Mouse (Mus musculus) embryonic facial prominence, embryonic 12.5 days (tissue): ENCODE results near the gene Cacng5. TPM values are rescaled to one million over a fixed set of nuclear protein-coding genes. Genes with fewer than 3 reads are reported as not detected.

Experiments
- ATAC-seq: fragments of 200-750 bp; cut with Nextera tagmentation; 2 replicates; pipeline ENCODE4 v1.8.0; 2017; ENCODE audit not compliant: insufficient number of reproducible peaks, insufficient read depth, low FRiP score, low TSS enrichment
- H3K27ac ChIP-seq: fragments of 300-500 bp; sonication (generic); 2 replicates; pipeline ENCODE4 v1.5.1; 2016; ENCODE audit warnings: mild to moderate bottlenecking
- H3K27me3 ChIP-seq: fragments of 300-500 bp; sonication (generic); 2 replicates; pipeline ENCODE4 v1.6.1; 2016; ENCODE audit warnings: mild to moderate bottlenecking, moderate library complexity
- H3K36me3 ChIP-seq: fragments of 300-500 bp; sonication (generic); 2 replicates; pipeline ENCODE4 v1.6.1; 2016; ENCODE audit warnings: mild to moderate bottlenecking
- H3K4me1 ChIP-seq: fragments of 300-500 bp; sonication (generic); 2 replicates; pipeline ENCODE4 v1.6.1; 2016
- H3K4me2 ChIP-seq: fragments of 300-500 bp; sonication (generic); replicated peaks from 2 replicates; pipeline ENCODE4 v1.6.1; 2016; ENCODE audit warnings: mild to moderate bottlenecking, moderate library complexity
- H3K4me3 ChIP-seq: fragments of 300-500 bp; sonication (generic); 2 replicates; pipeline ENCODE4 v1.5.1; 2016; ENCODE audit warnings: mild to moderate bottlenecking
- H3K9ac ChIP-seq: fragments of 300-500 bp; sonication (generic); 2 replicates; pipeline ENCODE4 v1.6.1; 2016; ENCODE audit warnings: mild to moderate bottlenecking, moderate library complexity
- H3K9me3 ChIP-seq: fragments of 300-500 bp; sonication (generic); 2 replicates; pipeline ENCODE4 v1.6.1; 2016; ENCODE audit warnings: mild to moderate bottlenecking, moderate library complexity
- WGBS: fragments of 180-500 bp; shearing (Covaris S2); methylation state at CpG from one replicate; pipeline ENCODE4 v1.1.7; 2016; 5-methylcytosine and 5-hydroxymethylcytosine counted together
- polyA plus RNA-seq: library from polyadenylated mRNA; unstranded; fragments of >200 nt; fragmentation: Nextera tagmentation; extraction: Ambion mirVana; gene quantifications from 2 replicates; pipeline ENCODE4 v1.2.1, GENCODE M21; 2016

The Cacng5 gene
- 0.64 and 0.65 TPM in 2 replicates for polyA plus RNA-seq

DNA sequence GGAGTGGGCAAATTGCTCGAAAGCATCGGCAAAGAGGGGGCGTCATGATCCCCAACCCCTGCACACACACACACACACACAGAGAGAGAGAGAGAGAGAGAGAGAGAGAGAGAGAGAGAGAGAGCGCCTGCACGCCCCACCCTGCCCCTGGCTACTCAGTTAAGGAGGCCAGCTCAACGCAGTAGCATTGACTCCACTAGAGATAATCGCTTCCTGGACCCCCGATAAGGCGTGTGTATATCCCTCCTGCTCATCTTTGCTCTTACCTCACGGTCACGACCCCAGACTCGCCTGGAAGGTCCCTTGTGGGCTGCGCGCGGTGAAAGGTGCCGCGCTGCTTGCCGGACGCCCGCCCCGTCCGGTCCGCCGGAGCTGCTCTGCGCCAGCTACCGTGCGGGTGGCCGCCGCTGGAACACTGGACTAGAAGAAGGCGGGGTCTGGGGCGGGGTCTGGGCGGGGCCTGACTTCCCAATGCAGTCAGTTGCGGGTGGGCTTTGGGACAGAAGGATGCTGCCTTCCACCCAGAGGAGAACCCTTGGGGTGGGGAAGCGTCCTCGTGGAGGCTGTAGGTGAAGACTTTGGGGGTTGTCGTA is at the start of gene Cacng5:
TSS of gene Cacng5 (minus strand) at position 422 of the 593 bp plus-strand sequence.
- ATAC-seq = no peak; the same call in 1 of the 2 replicates
- Histone ChIP-seq H3K4me3 (peak within 1 kb of the TSS; percentile 36), H3K4me1 (0 out of 2 replicates have a peak, but pooled peaks cover 5% of the 10 kb centered on the region), H3K36me3 (no peaks in the 10 kb centered on the region), H3K9ac (0 out of 2 replicates have a peak within 1 kb of the TSS, but pooled peaks have one; percentile 19), H3K4me2 (peak within 1 kb of the TSS; percentile 56), H3K27ac (no peak within 1 kb of the TSS), H3K27me3 (peaks cover 28% of the 10 kb centered on the region), H3K9me3 (peaks cover under 1% of the 10 kb centered on the region; the same call in 1 of the 2 replicates)
- 4% methylated on average over 36 of the region's 36 CpGs for WGBS

DNA sequence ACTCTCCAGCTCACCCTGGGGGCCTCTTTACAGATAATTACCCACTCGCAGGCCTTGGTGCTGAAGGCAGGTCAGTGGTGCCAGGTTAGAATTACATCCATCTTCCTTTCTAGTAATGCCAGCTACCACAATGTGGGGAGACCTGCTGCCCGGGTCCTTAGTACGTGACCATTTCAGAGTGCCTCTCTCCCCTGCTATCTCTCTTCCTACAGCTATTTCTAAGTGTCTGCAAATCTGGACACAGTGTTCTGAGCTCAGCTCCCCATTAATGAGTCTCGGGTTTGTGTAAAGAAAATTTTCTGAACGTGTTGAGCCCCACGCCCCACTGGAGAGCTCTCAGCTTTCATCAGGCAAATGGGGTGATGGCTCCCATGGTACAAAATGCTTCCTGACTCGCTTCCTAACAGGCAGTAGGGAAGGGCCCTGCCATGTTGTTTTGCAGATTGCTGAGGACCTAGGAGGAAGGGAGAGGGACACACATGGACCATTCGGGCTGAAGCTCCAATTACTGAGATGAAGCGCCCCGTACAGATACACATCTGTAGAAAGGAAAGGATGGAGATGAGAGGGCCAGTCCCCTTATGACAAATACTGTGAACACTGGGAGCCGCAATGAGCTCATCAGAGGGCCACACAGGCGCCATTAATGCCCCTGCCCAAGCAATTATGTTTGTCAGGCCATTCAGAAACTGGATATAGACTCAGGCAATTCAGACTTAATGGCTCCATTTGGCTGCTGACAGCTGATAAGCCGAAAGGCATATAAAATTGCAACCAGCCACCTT is 42.9 kb upstream of the Cacng5 start:
- ATAC-seq = no peak
- Histone ChIP-seq H3K4me3 (no peak overlapping the region), H3K4me2 (no peak overlapping the region), H3K27ac (no peak overlapping the region), H3K9me3 (0 out of 2 replicates have a peak, but pooled peaks cover 3% of the 10 kb centered on the region), H3K4me1 (no peaks in the 10 kb centered on the region), H3K27me3 (no peaks in the 10 kb centered on the region), H3K36me3 (0 out of 2 replicates have a peak, but pooled peaks cover 4% of the 10 kb centered on the region), H3K9ac (no peak overlapping the region)
- 68% methylated on average over 13 of the region's 13 CpGs for WGBS

DNA sequence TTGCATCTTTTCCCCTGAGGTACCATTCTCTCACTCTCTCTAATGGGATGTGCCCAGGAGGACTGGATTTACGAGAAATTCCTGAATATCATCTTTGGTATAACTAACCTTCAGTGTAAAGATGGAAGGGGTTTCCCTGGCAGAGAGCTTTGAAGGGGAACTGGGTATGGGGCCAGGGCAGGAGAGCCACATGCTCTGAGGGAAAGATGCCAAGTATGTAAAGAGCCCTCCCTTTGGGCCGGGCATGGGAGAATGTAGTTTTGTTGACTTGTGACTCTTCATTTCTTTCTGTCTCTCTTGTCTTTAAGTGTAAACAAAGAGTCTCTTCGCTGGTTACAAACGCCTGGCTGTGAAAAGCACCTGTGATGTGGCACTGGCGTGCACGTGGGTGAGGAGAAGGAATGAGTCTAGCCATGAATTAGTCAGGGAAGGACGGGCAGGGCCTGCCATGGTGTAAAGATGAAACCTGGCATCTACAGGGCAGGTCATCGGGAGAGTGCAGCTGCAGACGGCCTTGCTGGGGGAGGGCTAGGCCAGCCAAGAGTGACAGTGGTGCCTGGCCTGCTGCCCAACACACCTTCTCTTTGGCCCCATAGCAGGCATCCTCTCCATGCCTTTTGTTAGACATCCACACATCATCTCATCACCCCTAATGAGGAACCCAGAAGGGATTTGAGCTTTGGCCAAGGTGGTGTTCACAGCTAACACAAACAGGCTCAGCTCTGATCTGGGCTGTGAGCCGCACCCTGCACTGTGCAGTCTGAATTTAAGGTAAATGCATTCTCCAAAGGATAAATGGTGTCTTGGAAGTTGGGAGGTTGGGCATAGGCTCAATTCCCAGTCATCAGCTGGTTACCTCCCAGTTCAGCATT is 40.6 kb upstream of the Cacng5 start:
- 88% methylated on average over 10 of the region's 10 CpGs for WGBS
- Histone ChIP-seq H3K4me2 (no peak overlapping the region), H3K27me3 (no peaks in the 10 kb centered on the region), H3K9ac (no peak overlapping the region), H3K9me3 (0 out of 2 replicates have a peak, but pooled peaks cover 3% of the 10 kb centered on the region), H3K27ac (no peak overlapping the region), H3K4me1 (no peaks in the 10 kb centered on the region), H3K36me3 (0 out of 2 replicates have a peak, but pooled peaks cover 4% of the 10 kb centered on the region), H3K4me3 (no peak overlapping the region)
- no peak for ATAC-seq

DNA sequence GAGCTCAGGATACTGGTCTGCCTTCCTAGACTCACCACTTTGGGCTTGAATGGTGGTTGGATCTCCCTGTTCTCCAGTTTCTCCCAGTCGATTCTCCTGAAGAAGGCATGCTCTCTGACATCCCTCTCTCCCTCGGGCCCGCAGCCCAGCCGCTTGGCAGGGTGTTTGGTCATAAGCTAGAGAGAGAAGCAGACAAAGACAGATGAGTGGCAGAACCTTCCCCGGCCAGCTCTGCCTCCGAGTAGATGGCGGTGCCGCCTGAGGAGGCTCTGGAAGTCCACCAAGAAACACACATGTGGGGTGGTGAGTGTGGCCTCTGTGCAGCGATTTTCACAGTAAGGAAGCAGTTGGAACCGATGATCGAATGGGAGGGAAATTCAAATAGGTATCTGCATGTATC is 36.6 kb upstream of the Cacng5 start:
- no peaks in the 10 kb centered on the region for H3K27me3 ChIP-seq
- no peaks in the 10 kb centered on the region for H3K4me1 ChIP-seq
- no peak overlapping the region for H3K27ac ChIP-seq
- WGBS = 90% methylated on average over 11 of the region's 11 CpGs
- no peak overlapping the region for H3K4me3 ChIP-seq
- no peaks in the 10 kb centered on the region for H3K9me3 ChIP-seq
- ATAC-seq = no peak
- H3K36me3 ChIP-seq = no peaks in the 10 kb centered on the region
- H3K4me2 ChIP-seq = no peak overlapping the region
- H3K9ac ChIP-seq = no peak overlapping the region

DNA sequence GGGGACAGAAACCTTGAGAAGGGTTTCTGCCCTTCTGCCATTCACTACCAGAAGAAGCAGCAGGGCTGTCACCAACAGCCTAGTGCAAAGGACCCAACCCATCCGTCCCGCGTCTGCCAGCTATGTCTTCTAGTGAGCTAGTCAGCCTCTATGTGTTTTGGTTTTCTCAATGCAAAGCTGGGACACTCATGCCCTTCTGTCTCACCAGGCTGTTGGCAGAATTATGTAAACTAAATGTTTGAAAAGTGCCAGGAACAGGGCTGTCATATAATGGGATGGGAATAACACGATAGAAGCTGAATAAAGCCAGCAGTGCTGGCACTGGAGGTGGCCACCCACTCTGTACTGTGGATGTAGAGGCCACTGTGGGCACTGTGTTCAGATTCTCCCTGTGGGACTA is 35.8 kb upstream of the Cacng5 start:
- H3K4me2 ChIP-seq = no peak overlapping the region
- no peak for ATAC-seq
- H3K27me3 ChIP-seq = no peaks in the 10 kb centered on the region
- 91% methylated on average over 4 of the region's 4 CpGs for WGBS
- H3K9ac ChIP-seq = no peak overlapping the region
- no peaks in the 10 kb centered on the region for H3K9me3 ChIP-seq
- H3K27ac ChIP-seq = no peak overlapping the region
- H3K4me3 ChIP-seq = no peak overlapping the region
- no peaks in the 10 kb centered on the region for H3K4me1 ChIP-seq
- no peaks in the 10 kb centered on the region for H3K36me3 ChIP-seq

DNA sequence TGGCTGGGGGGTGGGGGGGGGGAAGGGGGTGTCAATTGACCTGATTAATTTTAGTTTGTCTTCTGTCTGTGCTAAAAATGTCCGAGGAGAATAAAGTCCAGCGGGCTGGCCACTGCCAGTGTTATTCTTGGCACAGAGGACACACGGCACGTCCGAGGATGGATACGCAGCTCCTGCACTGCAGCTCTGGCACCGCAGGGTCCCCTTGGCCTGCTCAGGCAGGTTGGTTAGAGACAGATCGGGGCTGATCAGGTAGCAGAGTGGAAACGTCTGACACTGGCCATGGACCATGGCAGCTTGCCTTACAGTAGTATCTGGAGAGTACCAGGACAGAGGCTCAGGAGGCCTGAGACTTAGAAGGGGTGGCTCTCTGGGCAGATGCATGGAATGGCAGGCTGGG is 35.4 kb upstream of the Cacng5 start:
- no peaks in the 10 kb centered on the region for H3K9me3 ChIP-seq
- no peaks in the 10 kb centered on the region for H3K36me3 ChIP-seq
- H3K4me2 ChIP-seq = no peak overlapping the region
- no peak overlapping the region for H3K9ac ChIP-seq
- no peak overlapping the region for H3K27ac ChIP-seq
- no peak for ATAC-seq
- H3K4me3 ChIP-seq = no peak overlapping the region
- WGBS = 76% methylated on average over 9 of the region's 9 CpGs
- no peaks in the 10 kb centered on the region for H3K4me1 ChIP-seq
- no peaks in the 10 kb centered on the region for H3K27me3 ChIP-seq

DNA sequence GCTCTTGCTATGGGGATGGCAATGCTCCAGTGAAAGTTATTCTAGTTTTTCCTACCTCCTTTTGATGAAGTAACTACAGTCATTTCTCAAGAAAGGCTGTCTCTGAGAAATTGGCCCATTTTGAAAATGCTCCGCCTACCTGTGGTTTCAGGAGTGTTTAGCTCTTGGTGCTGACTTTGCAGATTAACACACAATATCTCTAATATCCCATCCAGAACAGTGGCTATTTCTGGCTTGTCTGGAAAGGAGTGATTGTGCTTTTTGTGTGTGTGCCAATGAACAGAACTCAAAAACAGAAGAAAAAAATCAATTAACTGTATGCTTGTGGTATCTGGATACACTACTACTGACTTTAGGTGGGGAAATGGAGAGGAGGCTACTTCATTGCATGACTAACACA is 33.1 kb upstream of the Cacng5 start:
- no peaks in the 10 kb centered on the region for H3K27me3 ChIP-seq
- no peak overlapping the region for H3K4me3 ChIP-seq
- H3K4me2 ChIP-seq = no peak overlapping the region
- H3K9ac ChIP-seq = no peak overlapping the region
- no peak for ATAC-seq
- no peaks in the 10 kb centered on the region for H3K36me3 ChIP-seq
- WGBS = 98% methylated on average over 1 of the region's 1 CpGs
- no peak overlapping the region for H3K27ac ChIP-seq
- H3K4me1 ChIP-seq = no peaks in the 10 kb centered on the region
- no peaks in the 10 kb centered on the region for H3K9me3 ChIP-seq

DNA sequence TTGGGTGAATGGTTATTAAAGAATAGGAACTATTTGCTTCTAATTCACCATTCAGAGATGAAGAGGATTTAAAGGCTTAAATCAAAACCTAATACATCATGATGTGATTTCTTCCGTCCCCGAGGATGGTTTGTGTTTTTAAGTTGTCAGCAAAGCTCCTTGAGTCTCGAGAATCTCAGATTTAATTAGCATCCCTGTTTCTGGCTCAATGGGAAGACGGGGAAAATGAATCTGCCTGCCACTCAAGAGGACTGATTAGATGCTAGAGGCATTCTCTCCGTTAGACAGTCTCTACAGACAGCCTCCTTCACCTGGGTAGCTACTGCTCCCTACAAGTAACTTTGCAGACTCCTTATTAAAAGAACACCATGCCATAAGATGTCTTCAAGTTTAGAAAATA is 32.0 kb upstream of the Cacng5 start:
- WGBS = 65% methylated on average over 5 of the region's 5 CpGs
- Histone ChIP-seq H3K27me3 (no peaks in the 10 kb centered on the region), H3K27ac (no peak overlapping the region), H3K4me3 (no peak overlapping the region), H3K9ac (no peak overlapping the region), H3K9me3 (no peaks in the 10 kb centered on the region), H3K36me3 (no peaks in the 10 kb centered on the region), H3K4me1 (no peaks in the 10 kb centered on the region), H3K4me2 (no peak overlapping the region)
- ATAC-seq = no peak

DNA sequence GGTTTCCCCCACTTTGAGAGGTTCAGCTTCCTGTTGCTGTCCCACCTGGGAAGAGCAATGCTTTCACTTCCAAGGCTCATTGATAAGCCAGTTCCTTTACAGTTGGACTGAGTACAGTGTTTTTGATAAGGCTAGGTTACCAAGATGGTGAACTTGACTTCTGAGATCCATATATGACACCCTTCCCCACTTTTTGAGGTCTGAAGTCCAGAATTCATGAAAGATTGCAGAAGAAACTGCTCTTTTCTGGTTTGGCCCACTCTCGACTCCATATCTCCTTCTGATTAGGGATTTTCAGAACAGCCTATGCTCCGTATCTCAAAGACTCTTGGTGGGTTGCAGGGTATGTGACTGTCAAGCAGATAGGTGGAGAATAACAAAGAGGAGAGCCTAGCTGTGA is 22.1 kb upstream of the Cacng5 start:
- H3K27ac ChIP-seq = no peak overlapping the region
- no peaks in the 10 kb centered on the region; the same call in 1 of the 2 replicates for H3K36me3 ChIP-seq
- no peak for ATAC-seq
- no peak overlapping the region for H3K9ac ChIP-seq
- no peaks in the 10 kb centered on the region for H3K4me1 ChIP-seq
- no peak overlapping the region for H3K4me2 ChIP-seq
- no peaks in the 10 kb centered on the region for H3K27me3 ChIP-seq
- no peak overlapping the region for H3K4me3 ChIP-seq
- H3K9me3 ChIP-seq = peaks cover 7% of the 10 kb centered on the region; the same call in 1 of the 2 replicates
- 87% methylated on average over 2 of the region's 2 CpGs for WGBS

DNA sequence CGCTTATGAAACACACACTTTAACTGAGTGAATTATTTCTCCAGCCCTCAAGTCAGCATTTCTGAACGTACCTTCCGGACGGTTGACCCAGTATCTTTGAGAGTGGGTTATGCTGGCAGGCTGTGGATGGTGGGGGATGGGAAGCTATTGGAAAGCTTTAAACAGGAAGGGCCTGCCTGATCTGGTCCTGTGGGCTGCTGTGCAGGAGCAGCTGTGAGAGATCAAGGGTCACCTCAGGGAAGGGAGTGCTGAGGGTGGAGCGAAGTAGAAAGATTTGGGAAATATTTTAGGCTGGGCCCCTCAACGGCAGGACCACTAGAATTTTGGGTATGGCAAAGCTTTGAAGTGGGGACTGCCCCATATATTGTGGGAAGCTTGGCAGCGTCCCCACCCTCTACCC is 16.9 kb upstream of the Cacng5 start:
- no peak overlapping the region for H3K27ac ChIP-seq
- H3K4me2 ChIP-seq = no peak overlapping the region
- no peaks in the 10 kb centered on the region for H3K9me3 ChIP-seq
- ATAC-seq = no peak
- no peak overlapping the region for H3K9ac ChIP-seq
- H3K4me1 ChIP-seq = no peaks in the 10 kb centered on the region
- H3K36me3 ChIP-seq = no peaks in the 10 kb centered on the region
- 68% methylated on average over 7 of the region's 7 CpGs for WGBS
- H3K27me3 ChIP-seq = no peaks in the 10 kb centered on the region
- H3K4me3 ChIP-seq = no peak overlapping the region

DNA sequence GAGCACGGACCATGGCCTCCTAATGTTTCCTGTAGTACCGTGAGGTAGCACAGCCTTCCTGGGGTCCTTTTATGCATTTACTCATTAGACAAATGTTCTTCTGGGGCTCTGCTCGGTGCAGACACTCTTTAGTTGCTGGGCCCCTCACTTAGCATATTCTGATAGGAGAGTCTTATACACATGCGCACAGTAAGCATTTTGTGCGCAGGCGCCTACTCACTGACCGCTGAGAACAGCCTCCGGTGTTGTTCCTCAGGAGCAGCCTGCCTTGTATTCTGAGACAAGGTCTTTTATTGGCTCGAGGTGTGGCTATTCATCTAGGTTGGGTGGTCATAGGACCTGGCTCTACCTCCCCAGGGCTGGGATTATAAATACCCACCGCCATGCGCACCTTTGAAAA is 16.4 kb upstream of the Cacng5 start:
- ATAC-seq = no peak
- Histone ChIP-seq H3K4me3 (no peak overlapping the region), H3K9ac (no peak overlapping the region), H3K27me3 (no peaks in the 10 kb centered on the region), H3K36me3 (no peaks in the 10 kb centered on the region), H3K9me3 (no peaks in the 10 kb centered on the region), H3K27ac (no peak overlapping the region), H3K4me2 (no peak overlapping the region), H3K4me1 (no peaks in the 10 kb centered on the region)
- WGBS = 87% methylated on average over 11 of the region's 11 CpGs
